Mouse (Mus musculus): ENCODE measurements at regions not wholly inside any gene's neighbourhood (a gene's known extent, or its start where the extent isn't known, plus 50 kb on each side); places are given as distances from the start of the nearest gene placed in this dataset.

DNA sequence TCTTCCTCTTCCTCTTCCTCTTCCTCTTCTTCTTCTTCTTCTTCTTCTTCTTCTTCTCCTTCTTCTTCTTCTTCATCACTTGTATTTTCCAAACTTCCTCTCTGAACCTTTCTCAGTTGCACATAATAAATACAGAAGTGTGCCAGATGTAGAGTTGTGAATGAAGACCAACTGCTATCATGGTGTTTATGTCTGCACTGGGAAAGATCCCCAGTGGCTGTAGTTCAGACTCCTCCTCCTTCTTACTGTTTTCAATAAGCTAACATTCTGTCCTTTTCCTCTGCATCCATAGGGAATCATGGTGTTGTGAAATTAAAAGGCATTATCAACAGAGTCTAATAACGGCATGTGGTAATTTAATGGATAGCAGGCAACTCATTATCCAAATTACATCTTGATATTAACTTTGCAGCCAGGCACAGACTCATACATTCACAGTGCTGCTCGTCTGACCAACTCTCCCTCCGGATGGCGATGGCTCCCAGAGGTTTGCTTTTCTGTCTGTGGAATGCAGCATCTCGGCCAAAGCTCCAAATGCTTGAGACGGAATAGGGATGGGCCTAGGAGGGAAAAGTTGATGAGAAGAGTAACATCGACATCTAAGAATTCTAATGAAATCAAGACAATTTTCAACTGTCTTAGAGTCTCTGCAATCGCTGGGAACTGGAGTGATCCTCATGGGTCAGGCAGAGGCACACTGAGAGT, 219.6 kb downstream of the Irs2 start:
- no peak for TF ChIP-seq CTCF (IDR thresholded peaks at IDR 0.05; ENCODE audit: low read depth, low read length)
- TF ChIP-seq POLR2A (IDR thresholded peaks at IDR 0.05; ENCODE audit: borderline replicate concordance, low read depth, low read length): no peak

Measured in bone marrow macrophage, adult 2 months (primary cell).